15 mouse cellular contexts compared by ENCODE assay signal in the genomic region with DNA sequence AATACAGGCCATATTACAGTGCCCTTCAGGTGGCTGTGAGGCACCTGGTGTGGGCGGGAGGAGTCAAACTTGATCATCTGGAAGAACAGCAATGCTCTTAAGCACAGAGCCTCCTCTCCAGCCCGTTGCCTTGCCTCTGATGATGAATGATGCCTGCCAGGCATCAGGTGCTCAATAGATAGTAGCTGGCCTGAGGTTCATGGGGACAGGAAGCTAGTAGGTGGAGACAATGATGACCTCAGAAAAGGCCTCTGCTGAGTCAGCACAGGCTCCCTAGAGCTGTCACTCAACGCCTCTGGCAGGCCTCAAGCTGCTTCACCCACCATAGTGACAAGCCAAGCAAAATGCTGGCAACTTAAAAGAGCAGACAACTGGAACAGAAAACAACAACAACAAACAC. TPM values are rescaled to one million over a fixed set of nuclear protein-coding genes. Genes with fewer than 3 reads are reported as not detected.
DNase-seq lines count a peak whose midpoint lies in the region; ATAC-seq and TF ChIP-seq lines count a peak whose summit lies in the region.
"Had no signal": no experiment of that assay in that cellular context is flagged by ENCODE, and none has a peak within 500 bp of the region (broad histone marks: within the 10 kb centered on the region; RNA-seq: fewer than 3 reads in every experiment).

No protein-coding gene starts in this region.

- no peak for TF ChIP-seq CTCF in liver, adult 2 months (IDR thresholded peaks at IDR 0.05; ENCODE audit: low read depth, low read length)

- no peaks in the 10 kb centered on the region for H3K27me3 ChIP-seq in liver, adult 2 months (ENCODE audit: control insufficient read depth, insufficient read depth, low read length)
- H3K27me3 ChIP-seq in liver, embryonic 12.5 days (replicated peaks), result no peaks in the 10 kb centered on the region; the same call in 1 of the 2 replicates

- H3K4me2 ChIP-seq in liver, embryonic 12.5 days, result no peak overlapping the region

- H3K4me1 ChIP-seq in liver, adult 2 months (ENCODE audit: control insufficient read depth, insufficient read depth, low read length), result peaks cover 11% of the 10 kb centered on the region
- H3K4me1 ChIP-seq in liver, embryonic 12.5 days, result no peaks in the 10 kb centered on the region
- H3K4me1 ChIP-seq: heart, embryonic 10.5 days had no signal

- H3K4me3 ChIP-seq in liver, adult 2 months (ENCODE audit: insufficient read depth, low read depth, low read length), result no peak overlapping the region
- no peak overlapping the region for H3K4me3 ChIP-seq in liver, embryonic 12.5 days
- H3K4me3 ChIP-seq: heart, embryonic 10.5 days had no signal

- H3K9ac ChIP-seq in liver, adult 2 months (ENCODE audit: low read depth, low read length), result no peak overlapping the region
- H3K9ac ChIP-seq in liver, embryonic 12.5 days, result no peak overlapping the region

- H3K27ac ChIP-seq in liver, adult 2 months (replicated peaks; ENCODE audit: insufficient read depth, low read depth, low read length), result no peak overlapping the region
- H3K27ac ChIP-seq in liver, embryonic 12.5 days, result no peak overlapping the region
- H3K27ac ChIP-seq: heart, embryonic 10.5 days; macrophage had no signal

- DNase-seq in liver, adult 2 months (ENCODE audit: extremely low read depth, low read depth, low spot score), result peak; percentile 18
- DNase-seq in MN1 (ENCODE audit: low spot score), result peak; percentile 9
- peak; percentile 95 for DNase-seq in fat pad, adult 2 months (ENCODE audit: extremely low read depth, low read depth, low spot score)
- DNase-seq in yolk sac, embryonic 10.5 days (ENCODE audit: low spot score), result peak; percentile 40
- DNase-seq in kidney, adult 11 months, result no peak
- no peak for DNase-seq in neural tube, embryonic 10.5 days (ENCODE audit: extremely low spot score, low spot score)
- DNase-seq: gastrocnemius, postnatal 14 days; heart, postnatal 4 days; kidney, postnatal 10 days; lung, adult 18-20 months; thymus, adult 18-20 months had no signal

- TF ChIP-seq POLR2A in liver, adult 2 months (IDR thresholded peaks at IDR 0.05; ENCODE audit: extremely low read depth, insufficient read depth, low read length), result no peak

- H3K36me3 ChIP-seq in liver, adult 2 months (ENCODE audit: control insufficient read depth, insufficient read depth, low read length), result no peaks in the 10 kb centered on the region
- no peaks in the 10 kb centered on the region for H3K36me3 ChIP-seq in liver, embryonic 12.5 days
- H3K36me3 ChIP-seq: heart, embryonic 10.5 days had no signal

- no peaks in the 10 kb centered on the region for H3K9me3 ChIP-seq in liver, embryonic 12.5 days (replicated peaks)
- H3K9me3 ChIP-seq: heart, embryonic 10.5 days had no signal

- no peaks in the 10 kb centered on the region for H3K79me2 ChIP-seq in liver, adult 2 months (ENCODE audit: control insufficient read depth, insufficient read depth, low read length)

- ATAC-seq in liver, embryonic 12.5 days, result no peak
- ATAC-seq: forebrain, embryonic 16.5 days had no signal

- WGBS in liver, adult 2 months, result 49% methylated on average over 3 of the region's 3 CpGs
- WGBS in liver, embryonic 12.5 days (ENCODE audit: insufficient replicate concordance), result 30% methylated on average over 3 of the region's 3 CpGs

RNA-seq across cellular contexts. Expression of gene Zfp710, which starts 36.9 kb away (rescaled TPM):
- 5.4 and 5.6 TPM in 2 replicates for total RNA-seq in liver, adult 2 months (2014; rRNA removed)
- polyA plus RNA-seq in liver, adult 2 months (2012; rRNA removed), result 9.7 and 12.7 TPM in 2 replicates
- polyA plus RNA-seq in liver, embryonic 12.5 days (2016; fragmentation: Nextera tagmentation; extraction: Ambion mirVana), result 7.2 and 8.9 TPM in 2 replicates

RNA-seq across cellular contexts. Expression of gene Arpin, which starts 52.6 kb away (rescaled TPM):
- total RNA-seq in liver, adult 2 months (2014; rRNA removed), result 6.2 and 7.3 TPM in 2 replicates
- polyA plus RNA-seq in liver, adult 2 months (2012; rRNA removed), result 3.5 and 4.0 TPM in 2 replicates
- 5.1 and 5.4 TPM in 2 replicates for polyA plus RNA-seq in liver, embryonic 12.5 days (2016; fragmentation: Nextera tagmentation; extraction: Ambion mirVana)

Comparison
In these comparisons a context has a peak if more than half of its experiments do, and no peak if none do; other contexts are left out.
1. DNase-seq: peak in liver, adult 2 months (single experiment), MN1 (single experiment), fat pad, adult 2 months (single experiment) and yolk sac, embryonic 10.5 days (single experiment); none in kidney, adult 11 months (single experiment) and neural tube, embryonic 10.5 days (single experiment).